Mouse (Mus musculus) layer of hippocampus, adult 9-10 months (tissue): ENCODE measurements around the gene Ip6k2.
A peak's percentile ranks its signal among the peaks of the same experiment; 100 is the strongest.

Experiments used
- DNase-seq: peaks from one replicate; pipeline ENCODE4 v3.0.0; 2022; ENCODE audit warnings: low spot score

The Ip6k2 gene

GRCm38 (mm10) chr9:108782836-108783547, 604 bp upstream of the Ip6k2 start:
- DNase-seq: no peak

GRCm38 (mm10) chr9:108785416-108785815, 1.8 kb downstream of the Ip6k2 start:
- DNase-seq: no peak

- DNase-seq: no peak
Measured at GRCm38 (mm10) chr9:108786494-108786893, 2.9 kb downstream of the Ip6k2 start.

GRCm38 (mm10) chr9:108787080-108787479, 3.5 kb downstream of the Ip6k2 start:
- DNase-seq: no peak

GRCm38 (mm10) chr9:108788713-108789112, 5.1 kb downstream of the Ip6k2 start:
- no peak for DNase-seq

- DNase-seq: no peak
Measured at GRCm38 (mm10) chr9:108792307-108792706, 8.7 kb downstream of the Ip6k2 start.

GRCm38 (mm10) chr9:108792730-108793129, 9.1 kb downstream of the Ip6k2 start:
- no peak for DNase-seq

GRCm38 (mm10) chr9:108795281-108795680, 11.7 kb downstream of the Ip6k2 start:
- no peak for DNase-seq

- DNase-seq: no peak
Measured at GRCm38 (mm10) chr9:108795762-108796161, 12.2 kb downstream of the Ip6k2 start.

GRCm38 (mm10) chr9:108796351-108796981, 12.9 kb downstream of the Ip6k2 start:
- DNase-seq: no peak

GRCm38 (mm10) chr9:108797477-108797876, 13.9 kb downstream of the Ip6k2 start:
- DNase-seq: no peak

- DNase-seq: no peak
Measured at GRCm38 (mm10) chr9:108798508-108799075, 15.0 kb downstream of the Ip6k2 start.

- no peak for DNase-seq
Measured at GRCm38 (mm10) chr9:108799564-108799963, 16.0 kb downstream of the Ip6k2 start.

- no peak for DNase-seq
Measured at GRCm38 (mm10) chr9:108805768-108806167, 22.2 kb downstream of the Ip6k2 start.

- no peak for DNase-seq
Measured at GRCm38 (mm10) chr9:108806379-108806778, 22.8 kb downstream of the Ip6k2 start.

GRCm38 (mm10) chr9:108806831-108807230, 23.2 kb downstream of the Ip6k2 start:
- no peak for DNase-seq

GRCm38 (mm10) chr9:108807674-108808073, 24.1 kb downstream of the Ip6k2 start:
- DNase-seq: no peak

GRCm38 (mm10) chr9:108808163-108808665, 24.6 kb downstream of the Ip6k2 start, which contains the start of gene Nckipsd:
Gene Nckipsd (plus strand): TSS chr9:108808368.
- DNase-seq: peak; percentile 71

GRCm38 (mm10) chr9:108809188-108809587, 25.6 kb downstream of the Ip6k2 start:
- no peak for DNase-seq

GRCm38 (mm10) chr9:108809723-108810122, 26.1 kb downstream of the Ip6k2 start:
- DNase-seq: no peak

GRCm38 (mm10) chr9:108810516-108810915, 26.9 kb downstream of the Ip6k2 start:
- DNase-seq: no peak

- no peak for DNase-seq
Measured at GRCm38 (mm10) chr9:108815557-108815956, 32.0 kb downstream of the Ip6k2 start.

- no peak for DNase-seq
Measured at GRCm38 (mm10) chr9:108819495-108819894, 35.9 kb downstream of the Ip6k2 start.
